In the genomic region with DNA sequence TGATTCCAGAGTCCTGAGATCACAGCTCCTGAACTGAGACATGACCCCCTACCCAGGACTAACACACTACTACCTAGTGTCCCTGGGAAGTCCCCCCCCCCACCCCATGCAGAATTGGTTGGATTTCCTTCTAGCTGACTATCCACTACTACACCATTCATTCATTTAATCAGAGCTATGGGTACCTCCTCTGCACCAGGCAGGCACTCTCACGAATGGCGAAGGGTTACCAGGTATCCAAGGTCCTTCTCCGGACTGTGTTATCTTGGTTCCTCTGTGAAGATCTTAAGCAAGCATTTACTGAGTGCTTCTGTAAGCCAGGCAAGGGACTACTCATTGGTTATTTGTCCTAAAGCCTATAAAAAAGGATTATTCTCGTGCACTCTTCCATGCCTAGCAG, we compare ENCODE assay signal across 20 mouse cellular contexts.
"Had no signal": no experiment of that assay in that cellular context is flagged by ENCODE, and none has a peak within 500 bp of the region (broad histone marks: within the 10 kb centered on the region; RNA-seq: fewer than 3 reads in every experiment).

No protein-coding gene starts in this region.

- ATAC-seq: midbrain, embryonic 16.5 days had no signal

- H3K4me1 ChIP-seq: liver, embryonic 15.5 days; midbrain, embryonic 10.5 days; midbrain, embryonic 12.5 days; neural tube, embryonic 13.5 days; neural tube, embryonic 15.5 days; stomach, embryonic 15.5 days had no signal

- H3K9ac ChIP-seq: liver, embryonic 15.5 days; lung, embryonic 14.5 days; midbrain, embryonic 12.5 days; neural tube, embryonic 13.5 days; neural tube, embryonic 15.5 days; stomach, embryonic 15.5 days had no signal

- DNase-seq: lung, postnatal 14 days; lung, postnatal 4 days; midbrain, embryonic 14.5 days; retina, postnatal 1 day; right cerebral cortex, adult 18-20 months; right cerebral cortex, postnatal 25 days; right cerebral cortex, postnatal 4 days; spleen, adult 18-20 months; thymus, adult 18-20 months; thymus, postnatal 14 days; thymus, postnatal 36 days had no signal

- H3K4me3 ChIP-seq: liver, embryonic 15.5 days; midbrain, embryonic 10.5 days; midbrain, embryonic 12.5 days; myocyte; neural tube, embryonic 13.5 days; neural tube, embryonic 15.5 days; stomach, embryonic 15.5 days had no signal

- H3K36me3 ChIP-seq: liver, embryonic 15.5 days; midbrain, embryonic 10.5 days; midbrain, embryonic 12.5 days; neural tube, embryonic 13.5 days; neural tube, embryonic 15.5 days; stomach, embryonic 15.5 days had no signal

- H3K27me3 ChIP-seq: liver, embryonic 15.5 days; neural tube, embryonic 13.5 days; neural tube, embryonic 15.5 days; stomach, embryonic 15.5 days had no signal

- H3K4me2 ChIP-seq: liver, embryonic 15.5 days; lung, embryonic 14.5 days; midbrain, embryonic 12.5 days; neural tube, embryonic 13.5 days; neural tube, embryonic 15.5 days; stomach, embryonic 15.5 days had no signal

- H3K27ac ChIP-seq: liver, embryonic 15.5 days; midbrain, embryonic 10.5 days; midbrain, embryonic 12.5 days; neural tube, embryonic 13.5 days; neural tube, embryonic 15.5 days; stomach, embryonic 15.5 days had no signal

- H3K9me3 ChIP-seq: liver, embryonic 15.5 days; midbrain, embryonic 10.5 days; midbrain, embryonic 12.5 days; neural tube, embryonic 13.5 days; neural tube, embryonic 15.5 days; stomach, embryonic 15.5 days had no signal
